Mouse (Mus musculus): ENCODE measurements at regions not wholly inside any gene's neighbourhood (a gene's known extent, or its start where the extent isn't known, plus 50 kb on each side); places are given as distances from the start of the nearest gene placed in this dataset.
A peak's percentile ranks its signal among the peaks of the same experiment; 100 is the strongest.

GRCm38 (mm10) chr5:43048196-43049050 lies 184.5 kb upstream of the Cpeb2 start:
- no peak for DNase-seq

GRCm38 (mm10) chr5:43049381-43050301 lies 183.3 kb upstream of the Cpeb2 start:
- DNase-seq, result no peak

- DNase-seq, result no peak
Observed at GRCm38 (mm10) chr5:43050961-43051517, 181.9 kb upstream of the Cpeb2 start.

- no peak for DNase-seq
Observed at GRCm38 (mm10) chr5:43052668-43053067, 180.3 kb upstream of the Cpeb2 start.

- DNase-seq, result no peak
Observed at GRCm38 (mm10) chr5:43054586-43054985, 178.4 kb upstream of the Cpeb2 start.

GRCm38 (mm10) chr5:43055111-43055710 lies 177.8 kb upstream of the Cpeb2 start:
- DNase-seq, result peak; percentile 8

- DNase-seq, result no peak
Observed at GRCm38 (mm10) chr5:43056486-43056885, 176.5 kb upstream of the Cpeb2 start.

GRCm38 (mm10) chr5:43061243-43061642 lies 171.7 kb upstream of the Cpeb2 start:
- no peak for DNase-seq

GRCm38 (mm10) chr5:43061797-43062391 lies 171.1 kb upstream of the Cpeb2 start:
- DNase-seq, result no peak

GRCm38 (mm10) chr5:43062499-43062898 lies 170.5 kb upstream of the Cpeb2 start:
- no peak for DNase-seq

- no peak for DNase-seq
Observed at GRCm38 (mm10) chr5:43063386-43063785, 169.6 kb upstream of the Cpeb2 start.

GRCm38 (mm10) chr5:43071541-43071940 lies 161.4 kb upstream of the Cpeb2 start:
- DNase-seq, result no peak

GRCm38 (mm10) chr5:43072340-43072739 lies 160.6 kb upstream of the Cpeb2 start:
- no peak for DNase-seq

GRCm38 (mm10) chr5:43074536-43074935 lies 158.4 kb upstream of the Cpeb2 start:
- no peak for DNase-seq

GRCm38 (mm10) chr5:43080252-43080651 lies 152.7 kb upstream of the Cpeb2 start:
- DNase-seq, result no peak

- DNase-seq, result no peak
Observed at GRCm38 (mm10) chr5:43081561-43082534, 151.1 kb upstream of the Cpeb2 start.

- no peak for DNase-seq
Observed at GRCm38 (mm10) chr5:43087077-43087476, 145.9 kb upstream of the Cpeb2 start.

- DNase-seq, result no peak
Observed at GRCm38 (mm10) chr5:43087907-43088387, 145.0 kb upstream of the Cpeb2 start.

- DNase-seq, result no peak
Observed at GRCm38 (mm10) chr5:43088650-43089397, 144.1 kb upstream of the Cpeb2 start.

GRCm38 (mm10) chr5:43089475-43089874 lies 143.5 kb upstream of the Cpeb2 start:
- no peak for DNase-seq
